Mouse (Mus musculus) colon, adult 2 months (tissue): Measurements from ENCODE around the gene Cdc34. TPM values are rescaled to one million over a fixed set of nuclear protein-coding genes. Genes with fewer than 3 reads are reported as not detected.

ENCODE experiments used
- polyA plus RNA-seq: library from polyadenylated mRNA; depleted of rRNA; stranded (reverse); fragments of >200 nt; gene quantifications from 2 replicates; pipeline ENCODE4 v1.2.3, GENCODE M21; 2012; rRNA removed

Cdc34 gene
- 155 and 246 TPM in 2 replicates for polyA plus RNA-seq

GRCm38 (mm10) chr10:79681591-79682245 lies at the start of gene Cdc34:
Gene Cdc34 (plus strand): TSS chr10:79682195.

DNA sequence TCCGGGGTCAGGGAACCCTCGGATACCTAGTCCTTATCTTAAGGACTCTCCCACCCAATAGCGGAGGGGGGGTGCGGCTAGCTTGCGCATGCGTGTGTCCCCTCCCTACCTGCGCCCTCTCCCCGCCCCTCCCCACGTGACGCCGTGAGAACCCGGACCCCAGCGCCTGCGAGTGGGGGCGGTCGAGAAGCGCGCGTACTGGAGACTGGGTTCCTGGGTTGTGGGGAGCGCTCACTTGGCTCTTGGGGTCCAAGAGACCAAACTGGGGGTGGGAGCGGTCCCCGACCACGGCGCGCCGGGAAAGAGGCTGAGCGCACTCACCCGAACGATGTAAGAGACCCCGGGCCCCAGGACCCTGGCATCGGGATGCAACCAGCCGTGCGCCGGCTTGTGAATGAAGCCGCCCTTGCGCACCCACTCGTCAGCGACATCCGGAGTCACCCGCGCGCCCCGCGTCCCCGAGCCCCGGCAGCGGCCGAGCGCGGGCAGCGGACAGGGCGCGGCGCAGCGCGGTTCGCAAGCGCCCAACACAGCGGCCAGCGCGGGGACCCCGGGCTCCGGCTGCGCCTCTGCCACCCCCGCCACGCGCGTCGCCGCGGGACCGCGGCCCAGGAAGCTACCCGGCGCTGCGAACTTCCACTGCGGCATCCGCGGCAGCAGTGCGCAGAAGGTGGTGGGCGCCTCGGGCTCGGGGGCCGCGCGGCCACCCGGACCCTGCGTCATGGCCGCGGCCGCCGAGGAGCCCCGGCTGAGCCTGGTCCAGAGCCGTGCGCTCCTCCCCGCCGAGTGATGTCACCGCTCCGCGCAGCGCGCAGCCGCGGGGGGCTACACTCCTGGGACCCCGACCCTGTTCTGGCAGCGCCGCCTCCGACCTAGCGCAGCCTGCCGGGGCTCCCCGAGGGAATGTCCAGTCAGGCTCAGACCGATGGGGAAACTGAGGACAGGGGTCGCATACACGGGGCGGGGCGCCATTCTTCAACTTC lies 44.6 kb upstream of the Cdc34 start, which contains the start of gene Shc2:
Shc2 (minus strand) TSS at position 791 of the 983 bp plus-strand sequence.

DNA sequence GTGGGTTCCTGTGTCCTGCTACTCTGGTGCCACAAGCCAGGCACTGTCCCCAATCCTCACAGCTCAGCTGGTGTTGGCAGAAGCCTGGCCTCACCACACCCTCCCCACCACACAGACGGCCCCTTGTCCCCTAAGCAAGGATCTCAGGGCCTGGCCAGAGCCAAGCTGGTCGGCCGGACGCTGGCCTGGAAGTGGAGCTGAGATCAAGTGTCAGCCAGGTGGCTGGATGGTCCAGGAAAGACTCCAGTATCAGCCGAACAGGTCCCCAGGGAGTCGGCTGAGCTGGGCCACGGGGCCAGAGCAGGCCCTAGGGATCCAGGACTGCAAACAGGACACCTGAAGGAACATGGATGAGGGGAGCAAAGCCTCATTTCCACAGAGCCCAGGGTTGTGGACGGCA lies 36.3 kb upstream of the Cdc34 start, which contains the start of gene Odf3l2:
Odf3l2 (minus strand) TSS at position 28 of the 400 bp plus-strand sequence.

GRCm38 (mm10) chr10:79664131-79664665 lies 17.8 kb upstream of the Cdc34 start, which contains the start of gene Madcam1:
Gene Madcam1 (plus strand): TSS chr10:79664559.

DNA sequence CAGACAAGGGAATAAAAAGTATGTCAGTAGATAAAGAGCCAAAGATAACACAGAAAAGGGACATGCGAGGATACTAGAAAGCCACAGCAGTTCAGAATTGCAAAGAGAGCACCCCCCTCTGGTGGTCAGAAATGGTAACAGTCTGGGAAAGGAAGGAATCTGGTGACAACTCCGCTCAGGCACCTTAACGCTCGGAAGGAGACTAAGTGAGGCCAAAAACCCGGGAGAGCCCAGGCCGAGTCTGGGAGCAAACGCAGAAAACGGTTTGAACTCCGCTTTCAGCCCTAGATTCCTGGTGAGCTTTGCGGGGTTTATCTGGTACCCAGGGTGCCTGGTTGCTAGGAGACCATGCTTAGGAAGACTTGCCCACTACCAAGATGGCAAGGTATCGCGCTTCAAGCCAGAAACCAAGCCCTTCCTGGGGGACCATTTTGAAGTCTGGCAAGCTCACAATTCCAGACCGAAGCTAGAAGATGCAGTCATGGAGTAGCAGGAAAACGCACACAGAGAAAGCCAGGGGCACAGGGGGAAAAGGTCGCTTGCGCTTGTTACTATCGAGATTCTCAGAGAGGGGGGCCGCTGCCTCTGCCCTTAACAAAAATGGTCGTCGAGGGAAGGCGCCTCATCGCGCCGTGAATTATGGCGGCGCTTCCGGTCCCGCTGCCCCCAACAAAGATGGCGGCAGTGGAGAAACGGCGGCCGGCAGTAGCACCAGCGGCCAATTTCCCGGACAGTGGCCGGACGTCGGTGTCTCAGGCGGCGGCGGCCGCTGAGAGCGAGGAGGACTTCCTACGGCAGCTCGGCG lies 13.0 kb upstream of the Cdc34 start, which contains the start of gene Tpgs1:
Tpgs1 (plus strand) TSS at position 599 of the 805 bp plus-strand sequence.

DNA sequence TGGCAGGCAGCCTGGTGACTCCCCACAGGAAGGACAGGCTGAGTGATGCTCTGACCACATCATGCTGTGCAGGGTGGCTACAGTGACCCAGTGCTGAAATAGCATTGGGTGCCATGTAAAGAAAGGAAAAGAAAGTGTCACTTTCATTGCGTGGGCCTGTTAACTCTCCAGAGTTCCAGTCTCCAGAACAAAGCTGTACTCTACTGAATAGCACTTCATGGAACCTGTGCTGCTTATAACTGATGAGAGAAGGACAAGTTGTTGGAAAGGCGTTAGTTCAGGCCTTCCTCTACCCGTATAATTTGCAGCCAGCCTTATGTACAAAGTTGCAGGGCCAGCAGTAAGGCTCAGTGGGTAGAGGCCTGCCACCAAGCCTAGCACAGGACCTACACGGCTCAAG lies 6.7 kb downstream of the Cdc34 start, which contains the start of gene Gzmm:
Gzmm (plus strand) TSS at position 301 of the 400 bp plus-strand sequence.

GRCm38 (mm10) chr10:79704065-79704969 lies 22.3 kb downstream of the Cdc34 start, which contains the start of gene Bsg:
Gene Bsg (plus strand): TSS chr10:79704491.

GRCm38 (mm10) chr10:79716254-79716987 lies 34.4 kb downstream of the Cdc34 start, which contains the start of gene Hcn2:
Gene Hcn2 (plus strand): TSS chr10:79716634.

Other genes starting within 250 kb of the Cdc34 start
- not detected in 2 replicates for gene Vmn2r83, start 213.5 kb upstream of the Cdc34 start, polyA plus RNA-seq
- gene Plpp2, start 148.4 kb upstream of the Cdc34 start, polyA plus RNA-seq: 211 and 290 TPM in 2 replicates
- 105 and 110 TPM in 2 replicates for gene Mier2, start 127.0 kb upstream of the Cdc34 start, polyA plus RNA-seq
- gene Theg, start 94.9 kb upstream of the Cdc34 start, polyA plus RNA-seq: not detected in 2 replicates
- gene C2cd4c, start 68.2 kb upstream of the Cdc34 start, polyA plus RNA-seq: 2.9 and 3.5 TPM in 2 replicates
- 4.8 and 5.3 TPM in 2 replicates for gene Shc2, start 44.3 kb upstream of the Cdc34 start, polyA plus RNA-seq
- gene Odf3l2, start 36.5 kb upstream of the Cdc34 start, polyA plus RNA-seq: not detected in 2 replicates
- gene Madcam1, start 17.6 kb upstream of the Cdc34 start, polyA plus RNA-seq: 6.3 and 9.1 TPM in 2 replicates
- 105 and 121 TPM in 2 replicates for gene Tpgs1, start 12.8 kb upstream of the Cdc34 start, polyA plus RNA-seq
- gene Gzmm, start 6.8 kb downstream of the Cdc34 start, polyA plus RNA-seq: 0.47 and 0.66 TPM in 2 replicates
- 1,066 and 1,188 TPM in 2 replicates for gene Bsg, start 22.3 kb downstream of the Cdc34 start, polyA plus RNA-seq
- 23.7 and 26.9 TPM in 2 replicates for gene Hcn2, start 34.4 kb downstream of the Cdc34 start, polyA plus RNA-seq
- 71.0 and 77.4 TPM in 2 replicates for gene Polrmt, start 64.4 kb downstream of the Cdc34 start, polyA plus RNA-seq
- gene Fgf22, start 72.9 kb downstream of the Cdc34 start, polyA plus RNA-seq: 0.13 TPM in 1 of 2 replicates, not detected in the other
- 192 and 253 TPM in 2 replicates for gene Rnf126, start 84.8 kb downstream of the Cdc34 start, polyA plus RNA-seq
- 42.9 and 43.6 TPM in 2 replicates for gene Fstl3, start 95.1 kb downstream of the Cdc34 start, polyA plus RNA-seq
- 0.06 and 0.23 TPM in 2 replicates for gene Prss57, start 108.8 kb downstream of the Cdc34 start, polyA plus RNA-seq
- 35.1 and 37.1 TPM in 2 replicates for gene Palm, start 111.4 kb downstream of the Cdc34 start, polyA plus RNA-seq
- gene Misp, start 138.8 kb downstream of the Cdc34 start, polyA plus RNA-seq: 267 and 317 TPM in 2 replicates
- 273 and 314 TPM in 2 replicates for gene Ptbp1, start 172.2 kb downstream of the Cdc34 start, polyA plus RNA-seq
- gene Prtn3, start 192.3 kb downstream of the Cdc34 start, polyA plus RNA-seq: 2.2 and 2.6 TPM in 2 replicates
- 4.2 and 6.4 TPM in 2 replicates for gene Plppr3, start 192.4 kb downstream of the Cdc34 start, polyA plus RNA-seq
- 0.15 TPM in 1 of 2 replicates, not detected in the other for gene Elane, start 204.1 kb downstream of the Cdc34 start, polyA plus RNA-seq
- gene Cfd, start 208.7 kb downstream of the Cdc34 start, polyA plus RNA-seq: 295 and 596 TPM in 2 replicates
- gene Med16, start 226.7 kb downstream of the Cdc34 start, polyA plus RNA-seq: 82.9 and 84.0 TPM in 2 replicates
- gene Gm26602, start 228.7 kb downstream of the Cdc34 start, polyA plus RNA-seq: not detected in 2 replicates
- gene Kiss1r, start 234.8 kb downstream of the Cdc34 start, polyA plus RNA-seq: 9.5 and 12.7 TPM in 2 replicates
- gene R3hdm4, start 239.0 kb downstream of the Cdc34 start, polyA plus RNA-seq: 358 and 384 TPM in 2 replicates
- 7.1 and 9.2 TPM in 2 replicates for gene Arid3a, start 244.8 kb downstream of the Cdc34 start, polyA plus RNA-seq